Mouse (Mus musculus): ENCODE measurements around the gene Sdk2.

DNA sequence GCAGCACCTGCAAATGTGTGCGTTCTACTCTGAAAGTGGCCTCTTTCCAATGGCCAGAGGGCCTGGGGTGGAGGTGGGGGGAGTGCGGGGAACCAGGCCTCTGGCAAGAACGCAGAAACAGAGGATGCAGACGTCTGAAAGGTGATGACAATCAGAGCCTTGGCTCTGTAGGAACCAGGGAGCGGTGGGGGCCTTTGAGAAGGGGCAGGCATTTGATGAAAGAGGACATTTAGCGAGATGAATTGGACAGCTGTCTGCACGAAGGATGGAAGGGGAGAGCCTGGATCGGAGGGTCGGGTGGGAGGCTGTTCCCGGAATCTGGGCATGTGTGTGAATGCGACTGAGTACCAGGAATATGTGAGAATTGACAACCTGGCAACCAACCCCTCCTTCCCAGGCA is 47.8 kb downstream of the Sdk2 start:
- TF ChIP-seq GATA1 (IDR thresholded peaks at IDR 0.05; ENCODE audit: low read depth, low read length) (no peak), POLR2A (IDR thresholded peaks at IDR 0.05; ENCODE audit: control insufficient read depth in 1 of 2, insufficient read depth in 1 of 2, low read depth in 1 of 2, low read length in 2 of 2, poor library complexity in 1 of 2) (no peak), CHD1 (IDR thresholded peaks at IDR 0.05; ENCODE audit: low read depth, low read length) (no peak), SMC3 (IDR thresholded peaks at IDR 0.05; ENCODE audit: low read depth, low read length) (no peak), NRF1 (IDR thresholded peaks at IDR 0.05; ENCODE audit: insufficient read depth, low read depth, low read length, poor library complexity, severe bottlenecking) (no peak)
